In genomic region chr6:41136717-41137400, GRCm38 (mm10) we compare ENCODE assay signal across 8 mouse cellular contexts.
DNase-seq lines count a peak whose midpoint lies in the region; ATAC-seq and TF ChIP-seq lines count a peak whose summit lies in the region.

No protein-coding gene starts in this region.

- WGBS in midbrain, embryonic 11.5 days: 35% methylated on average over 6 of the region's 6 CpGs

- no peaks in the 10 kb centered on the region for H3K36me3 ChIP-seq in E14TG2a.4 (ENCODE audit: insufficient read depth, low read length)
- H3K36me3 ChIP-seq in midbrain, embryonic 11.5 days (ENCODE audit: control insufficient read depth, insufficient read depth, low read length): no peaks in the 10 kb centered on the region

- no peak overlapping the region for H3K4me3 ChIP-seq in E14TG2a.4 (replicated peaks; ENCODE audit: low read length)
- H3K4me3 ChIP-seq in midbrain, embryonic 11.5 days (ENCODE audit: low read depth, low read length): no peak overlapping the region

- H3K9ac ChIP-seq in midbrain, embryonic 11.5 days (ENCODE audit: low read length): no peak overlapping the region

- H3K9me3 ChIP-seq in E14TG2a.4 (ENCODE audit: low read length): no peaks in the 10 kb centered on the region
- H3K9me3 ChIP-seq in midbrain, embryonic 11.5 days (ENCODE audit: control insufficient read depth, low read length): no peaks in the 10 kb centered on the region

- DNase-seq in gastrocnemius, postnatal 10 days: peak; percentile 28
- DNase-seq in gastrocnemius, postnatal 25 days: no peak
- DNase-seq in cerebellum, adult 8-10 months: peak; percentile 24
- DNase-seq in layer of hippocampus, postnatal 14 days (ENCODE audit: low spot score in 2 of 2): peak; percentile 37 to 65
- DNase-seq in midbrain, embryonic 11.5 days (ENCODE audit: low spot score, missing footprints): peak; percentile 86
- peak; percentile 7 for DNase-seq in skeletal muscle tissue, adult 2 months (ENCODE audit: low read depth, low spot score)

- no peak overlapping the region for H3K27ac ChIP-seq in midbrain, embryonic 11.5 days (ENCODE audit: low read depth, low read length)

- no peak overlapping the region for H3K4me2 ChIP-seq in midbrain, embryonic 11.5 days

- H3K4me1 ChIP-seq in E14TG2a.4 (replicated peaks; ENCODE audit: low read depth, low read length): no peaks in the 10 kb centered on the region
- H3K4me1 ChIP-seq in midbrain, embryonic 11.5 days (ENCODE audit: control insufficient read depth, insufficient read depth, low read length): no peaks in the 10 kb centered on the region

- peak; percentile 77 for TF ChIP-seq CTCF in E14TG2a.4 (conservative IDR thresholded peaks at IDR 0.05; ENCODE audit: low read length)

- peak; percentile 80 for ATAC-seq in granulocyte monocyte progenitor cell, adult 5-6 weeks (replicated peaks; ENCODE audit: poor library complexity, severe bottlenecking)
- peak; percentile 62 for ATAC-seq in midbrain, embryonic 11.5 days (ENCODE audit: low FRiP score)

- H3K27me3 ChIP-seq in E14TG2a.4 (ENCODE audit: insufficient read depth, low read length): no peaks in the 10 kb centered on the region
- no peaks in the 10 kb centered on the region for H3K27me3 ChIP-seq in midbrain, embryonic 11.5 days (ENCODE audit: control insufficient read depth, insufficient read depth, low read length)
